Mouse (Mus musculus): ENCODE measurements around the gene Tceanc2.

DNA sequence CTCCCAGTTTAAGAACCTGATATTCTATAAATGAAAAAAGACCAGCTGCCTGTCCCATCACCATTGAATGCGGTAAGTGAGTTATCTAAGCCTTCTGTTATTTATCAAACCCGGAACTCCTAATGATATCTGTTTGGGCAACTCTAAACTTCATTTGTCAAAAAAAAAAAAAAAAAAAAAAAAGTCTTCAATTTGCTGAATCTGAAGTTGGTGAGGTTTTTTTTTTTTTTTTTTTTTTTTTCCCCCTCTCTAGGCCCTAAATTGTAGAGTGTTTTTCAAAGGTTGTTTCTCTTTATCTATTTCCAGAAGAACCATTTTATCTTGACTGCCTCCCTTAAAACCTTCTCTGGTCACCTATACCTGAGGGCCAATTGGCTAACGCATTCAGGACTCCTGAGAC lies 44.0 kb downstream of the Tceanc2 start:
- no peak for TF ChIP-seq CTCF (IDR thresholded peaks at IDR 0.05; ENCODE audit: low read depth)
- no peak for TF ChIP-seq EP300 (IDR thresholded peaks at IDR 0.05; ENCODE audit: low read depth)

Data from liver, postnatal 0 days (tissue).